Mouse (Mus musculus) forebrain, embryonic 10.5 days (tissue): ENCODE data around the gene Cryzl1. TPM values are rescaled to one million over a fixed set of nuclear protein-coding genes. Genes with fewer than 3 reads are reported as not detected.

ENCODE experiments used
- DNase-seq: peaks from one replicate; pipeline ENCODE4 v3.0.0-alpha.2; 2017; ENCODE audit warnings: low spot score; ENCODE audit errors: extremely low spot score
- H3K27ac ChIP-seq: fragments of 300-500 bp; sonication (generic); 2 replicates; pipeline ENCODE4 v1.5.1; 2016; ENCODE audit warnings: mild to moderate bottlenecking
- H3K27me3 ChIP-seq: fragments of 300-500 bp; sonication (generic); 2 replicates; pipeline ENCODE4 v1.6.1; 2016; ENCODE audit warnings: mild to moderate bottlenecking; ENCODE audit not compliant: poor library complexity, severe bottlenecking
- H3K36me3 ChIP-seq: fragments of 300-500 bp; sonication (generic); replicated peaks from 2 replicates; pipeline ENCODE4 v1.6.1; 2016; ENCODE audit warnings: mild to moderate bottlenecking, moderate library complexity
- H3K4me1 ChIP-seq: fragments of 300-500 bp; sonication (generic); 2 replicates; pipeline ENCODE4 v1.6.1; 2016
- H3K4me3 ChIP-seq: fragments of 300-500 bp; sonication (generic); 2 replicates; pipeline ENCODE4 v1.5.1; 2016; ENCODE audit warnings: mild to moderate bottlenecking, moderate library complexity
- H3K9me3 ChIP-seq: fragments of 300-500 bp; sonication (generic); 2 replicates; pipeline ENCODE4 v1.6.1; 2016; ENCODE audit warnings: mild to moderate bottlenecking, moderate library complexity
- WGBS: fragments of 180-500 bp; shearing (Covaris S2); methylation state at CpG from one replicate; pipeline ENCODE4 v1.1.7; 2016; 5-methylcytosine and 5-hydroxymethylcytosine counted together
- polyA plus RNA-seq: library from polyadenylated mRNA; unstranded; fragments of >200 nt; fragmentation: Nextera tagmentation; extraction: Ambion mirVana; gene quantifications from 2 replicates; pipeline ENCODE4 v1.2.1, GENCODE M21; 2016

The Cryzl1 gene
- polyA plus RNA-seq, 1 experiment from 2014 or later = 67.1 TPM

- peaks cover 100% of the 10 kb centered on the region for H3K36me3 ChIP-seq
- no peaks in the 10 kb centered on the region for H3K4me1 ChIP-seq
- 48% methylated on average over 1 of the region's 1 CpGs for WGBS
- peaks cover 18% of the 10 kb centered on the region; the same call in 1 of the 2 replicates for H3K9me3 ChIP-seq
- DNase-seq = no peak
- no peak overlapping the region for H3K27ac ChIP-seq
- no peak overlapping the region for H3K4me3 ChIP-seq
- no peaks in the 10 kb centered on the region for H3K27me3 ChIP-seq
Observed at GRCm38 (mm10) chr16:91661397-91661796, 67.4 kb downstream of the Cryzl1 start.

GRCm38 (mm10) chr16:91659798-91660197, 69.0 kb downstream of the Cryzl1 start:
- 97% methylated on average over 20 of the region's 20 CpGs for WGBS

GRCm38 (mm10) chr16:91658471-91658870, 70.3 kb downstream of the Cryzl1 start:
- H3K36me3 ChIP-seq = peaks cover 100% of the 10 kb centered on the region
- DNase-seq = no peak
- H3K27me3 ChIP-seq = no peaks in the 10 kb centered on the region
- no peak overlapping the region for H3K4me3 ChIP-seq
- H3K27ac ChIP-seq = no peak overlapping the region
- peaks cover 21% of the 10 kb centered on the region; the same call in 1 of the 2 replicates for H3K9me3 ChIP-seq
- 97% methylated on average over 5 of the region's 5 CpGs for WGBS
- no peaks in the 10 kb centered on the region for H3K4me1 ChIP-seq

More at GRCm38 (mm10) chr16:91659798-91660197, 69.0 kb downstream of the Cryzl1 start:
- no peak overlapping the region for H3K27ac ChIP-seq
- H3K36me3 ChIP-seq = peaks cover 100% of the 10 kb centered on the region
- H3K9me3 ChIP-seq = peaks cover 21% of the 10 kb centered on the region; the same call in 1 of the 2 replicates
- H3K4me3 ChIP-seq = no peak overlapping the region
- H3K27me3 ChIP-seq = no peaks in the 10 kb centered on the region
- H3K4me1 ChIP-seq = no peaks in the 10 kb centered on the region
- no peak for DNase-seq

- DNase-seq = no peak
- Histone ChIP-seq H3K36me3 (peaks cover 100% of the 10 kb centered on the region), H3K27me3 (no peaks in the 10 kb centered on the region), H3K4me1 (0 out of 2 replicates have a peak, but pooled peaks cover under 1% of the 10 kb centered on the region), H3K4me3 (no peak overlapping the region), H3K27ac (no peak overlapping the region), H3K9me3 (peaks cover 21% of the 10 kb centered on the region; the same call in 1 of the 2 replicates)
- WGBS = 98% methylated on average over 17 of the region's 17 CpGs
Observed at GRCm38 (mm10) chr16:91657285-91657684, 71.5 kb downstream of the Cryzl1 start.

GRCm38 (mm10) chr16:91655285-91655684, 73.5 kb downstream of the Cryzl1 start:
- Histone ChIP-seq H3K4me3 (no peak overlapping the region), H3K36me3 (peaks cover 100% of the 10 kb centered on the region), H3K4me1 (peaks cover 4% of the 10 kb centered on the region; the same call in 1 of the 2 replicates), H3K9me3 (peaks cover 21% of the 10 kb centered on the region; the same call in 1 of the 2 replicates), H3K27me3 (no peaks in the 10 kb centered on the region), H3K27ac (no peak overlapping the region)
- WGBS = 95% methylated on average over 9 of the region's 9 CpGs
- DNase-seq = no peak

GRCm38 (mm10) chr16:91652191-91652590, 76.6 kb downstream of the Cryzl1 start:
- 95% methylated on average over 3 of the region's 3 CpGs for WGBS
- peaks cover 3% of the 10 kb centered on the region; the same call in 1 of the 2 replicates for H3K9me3 ChIP-seq
- H3K27me3 ChIP-seq = no peaks in the 10 kb centered on the region
- no peak for DNase-seq
- H3K4me1 ChIP-seq = peaks cover 16% of the 10 kb centered on the region
- no peak overlapping the region for H3K27ac ChIP-seq
- H3K36me3 ChIP-seq = peaks cover 69% of the 10 kb centered on the region
- no peak overlapping the region for H3K4me3 ChIP-seq

- Histone ChIP-seq H3K27ac (no peak overlapping the region), H3K27me3 (no peaks in the 10 kb centered on the region), H3K36me3 (peaks cover 45% of the 10 kb centered on the region), H3K4me1 (peaks cover 31% of the 10 kb centered on the region), H3K9me3 (no peaks in the 10 kb centered on the region), H3K4me3 (no peak overlapping the region; the same call in 1 of the 2 replicates)
- no peak for DNase-seq
Observed at GRCm38 (mm10) chr16:91649781-91650180, 79.0 kb downstream of the Cryzl1 start.

- H3K4me3 ChIP-seq = peak overlapping the region; percentile 87
- WGBS = 77% methylated on average over 3 of the region's 3 CpGs
Observed at GRCm38 (mm10) chr16:91649246-91649645, 79.5 kb downstream of the Cryzl1 start.

GRCm38 (mm10) chr16:91648220-91648550, 80.6 kb downstream of the Cryzl1 start:
- Histone ChIP-seq H3K9me3 (no peaks in the 10 kb centered on the region), H3K27ac (peak overlapping the region; percentile 99), H3K4me1 (peaks cover 33% of the 10 kb centered on the region), H3K27me3 (no peaks in the 10 kb centered on the region), H3K4me3 (peak overlapping the region; percentile 87), H3K36me3 (peaks cover 33% of the 10 kb centered on the region)
- DNase-seq = peak; percentile 85
- WGBS = under 1% methylated on average over 23 of the region's 25 CpGs

More at GRCm38 (mm10) chr16:91649246-91649645, 79.5 kb downstream of the Cryzl1 start:
- no peak for DNase-seq
- H3K9me3 ChIP-seq = no peaks in the 10 kb centered on the region
- H3K4me1 ChIP-seq = peaks cover 33% of the 10 kb centered on the region
- H3K36me3 ChIP-seq = peaks cover 40% of the 10 kb centered on the region
- H3K27me3 ChIP-seq = no peaks in the 10 kb centered on the region
- no peak overlapping the region for H3K27ac ChIP-seq

GRCm38 (mm10) chr16:91647461-91648219, 81.1 kb downstream of the Cryzl1 start, which contains the start of gene Son:
TSS of gene Son (plus strand) at chr16:91647506.
- Histone ChIP-seq H3K36me3 (peaks cover 33% of the 10 kb centered on the region), H3K9me3 (no peaks in the 10 kb centered on the region), H3K4me1 (peaks cover 33% of the 10 kb centered on the region), H3K27ac (peak within 1 kb of the TSS; percentile 99), H3K4me3 (peak within 1 kb of the TSS; percentile 87), H3K27me3 (no peaks in the 10 kb centered on the region)
- DNase-seq = peak; percentile 96
- under 1% methylated on average over 69 of the region's 70 CpGs for WGBS

GRCm38 (mm10) chr16:91646681-91647419, 81.9 kb downstream of the Cryzl1 start, which contains the start of gene Gart:
TSS of gene Gart (minus strand) at chr16:91646952.
- WGBS = under 1% methylated on average over 59 of the region's 59 CpGs
- no peaks in the 10 kb centered on the region for H3K27me3 ChIP-seq
- no peaks in the 10 kb centered on the region for H3K9me3 ChIP-seq
- peak; percentile 90 for DNase-seq
- H3K27ac ChIP-seq = peak within 1 kb of the TSS; percentile 99
- H3K4me1 ChIP-seq = peaks cover 29% of the 10 kb centered on the region
- peaks cover 33% of the 10 kb centered on the region for H3K36me3 ChIP-seq
- peak within 1 kb of the TSS; percentile 87 for H3K4me3 ChIP-seq

GRCm38 (mm10) chr16:91645995-91646602, 82.7 kb downstream of the Cryzl1 start:
- no peak for DNase-seq
- WGBS = 2% methylated on average over 11 of the region's 11 CpGs
- Histone ChIP-seq H3K4me3 (peak overlapping the region; percentile 87), H3K4me1 (peaks cover 29% of the 10 kb centered on the region), H3K36me3 (peaks cover 33% of the 10 kb centered on the region), H3K27me3 (no peaks in the 10 kb centered on the region), H3K27ac (peak overlapping the region; percentile 99), H3K9me3 (no peaks in the 10 kb centered on the region)
